Mouse (Mus musculus) spleen, adult 2 months (tissue): Measurements from ENCODE around the gene Klk1b3.

ENCODE experiments used
- CTCF ChIP-seq: fragments of 200-500 bp; IDR thresholded peaks from 2 replicates; pipeline ENCODE4 v1.5.1; 2011; ENCODE audit warnings: mild to moderate bottlenecking, inconsistent platforms; ENCODE audit not compliant: insufficient read depth, insufficient read length, insufficient replicate concordance; ENCODE audit errors: extremely low read depth
- POLR2A ChIP-seq: fragments of 200-500 bp; IDR thresholded peaks from 2 replicates; pipeline ENCODE4 v1.6.1; 2011; ENCODE audit warnings: low read depth, low read length, inconsistent platforms

- TF ChIP-seq CTCF (no peak), POLR2A (no peak)
Measured at GRCm38 (mm10) chr7:44249248-44249647, 51.3 kb downstream of the Klk1b3 start.
